Mouse (Mus musculus): ENCODE results near the gene Zfp91. TPM values are rescaled to one million over a fixed set of nuclear protein-coding genes. Genes with fewer than 3 reads are reported as not detected.
A peak's percentile ranks its signal among the peaks of the same experiment; 100 is the strongest.

Gene Zfp91
- polyA plus RNA-seq, 1 experiment from 2014 or later = 10.8 TPM

GRCm38 (mm10) chr19:12794056-12795044, 1.6 kb downstream of the Zfp91 start:
- no peaks in the 10 kb centered on the region for H3K27me3 ChIP-seq (ENCODE audit: insufficient read depth, low read length)
- DNase-seq (peak; percentile 95), ATAC-seq (ENCODE audit: insufficient read depth) (peak; percentile 73)
- 1% methylated on average over 37 of the region's 39 CpGs for WGBS
- peak; percentile 73 for TF ChIP-seq CTCF (IDR thresholded peaks at IDR 0.05; ENCODE audit: low read depth)
- peak overlapping the region; percentile 98 for H3K9ac ChIP-seq
- H3K4me2 ChIP-seq = peak overlapping the region; percentile 62
- peak overlapping the region; percentile 95 for H3K4me3 ChIP-seq (ENCODE audit: low read depth, low read length)
- H3K27ac ChIP-seq (ENCODE audit: low read depth) = peak overlapping the region; percentile 100
- no peaks in the 10 kb centered on the region for H3K36me3 ChIP-seq (ENCODE audit: insufficient read depth)
- H3K9me3 ChIP-seq (ENCODE audit: low read depth, low read length) = no peaks in the 10 kb centered on the region
- no peaks in the 10 kb centered on the region for H3K4me1 ChIP-seq (ENCODE audit: insufficient read depth)

GRCm38 (mm10) chr19:12792374-12792773, 3.6 kb downstream of the Zfp91 start:
- H3K27me3 ChIP-seq (ENCODE audit: insufficient read depth, low read length) = no peaks in the 10 kb centered on the region
- no peak for TF ChIP-seq CTCF (IDR thresholded peaks at IDR 0.05; ENCODE audit: low read depth)
- DNase-seq (no peak), ATAC-seq (ENCODE audit: insufficient read depth) (no peak)
- H3K9ac ChIP-seq = no peak overlapping the region
- H3K4me2 ChIP-seq = no peak overlapping the region
- no peaks in the 10 kb centered on the region for H3K4me1 ChIP-seq (ENCODE audit: insufficient read depth)
- no peak overlapping the region for H3K4me3 ChIP-seq (ENCODE audit: low read depth, low read length)
- H3K36me3 ChIP-seq (ENCODE audit: insufficient read depth) = no peaks in the 10 kb centered on the region; the same call in 1 of the 2 replicates
- no peaks in the 10 kb centered on the region for H3K9me3 ChIP-seq (ENCODE audit: low read depth, low read length)
- no peak overlapping the region for H3K27ac ChIP-seq (ENCODE audit: low read depth)

GRCm38 (mm10) chr19:12787721-12788120, 8.2 kb downstream of the Zfp91 start:
- Histone ChIP-seq H3K4me1 (ENCODE audit: insufficient read depth) (no peaks in the 10 kb centered on the region), H3K4me3 (ENCODE audit: low read depth, low read length) (no peak overlapping the region), H3K36me3 (ENCODE audit: insufficient read depth) (no peaks in the 10 kb centered on the region; the same call in 1 of the 2 replicates), H3K4me2 (no peak overlapping the region), H3K9me3 (ENCODE audit: low read depth, low read length) (no peaks in the 10 kb centered on the region), H3K27me3 (ENCODE audit: insufficient read depth, low read length) (no peaks in the 10 kb centered on the region), H3K27ac (ENCODE audit: low read depth) (no peak overlapping the region), H3K9ac (no peak overlapping the region)
- ATAC-seq (ENCODE audit: insufficient read depth) (no peak), DNase-seq (no peak)
- WGBS = 84% methylated on average over 4 of the region's 4 CpGs
- TF ChIP-seq CTCF (IDR thresholded peaks at IDR 0.05; ENCODE audit: low read depth) = no peak

GRCm38 (mm10) chr19:12786803-12787395, 9.0 kb downstream of the Zfp91 start:
- no peak for ATAC-seq (ENCODE audit: insufficient read depth)
- Histone ChIP-seq H3K27me3 (ENCODE audit: insufficient read depth, low read length) (no peaks in the 10 kb centered on the region), H3K9ac (no peak overlapping the region), H3K4me2 (no peak overlapping the region), H3K36me3 (ENCODE audit: insufficient read depth) (no peaks in the 10 kb centered on the region; the same call in 1 of the 2 replicates), H3K9me3 (ENCODE audit: low read depth, low read length) (no peaks in the 10 kb centered on the region), H3K4me1 (ENCODE audit: insufficient read depth) (no peaks in the 10 kb centered on the region), H3K4me3 (ENCODE audit: low read depth, low read length) (no peak overlapping the region), H3K27ac (ENCODE audit: low read depth) (no peak overlapping the region)
- no peak for TF ChIP-seq CTCF (IDR thresholded peaks at IDR 0.05; ENCODE audit: low read depth)
- 88% methylated on average over 2 of the region's 2 CpGs for WGBS
- DNase-seq = no peak

- ATAC-seq (ENCODE audit: insufficient read depth) (no peak), DNase-seq (no peak)
- TF ChIP-seq CTCF (IDR thresholded peaks at IDR 0.05; ENCODE audit: low read depth) = no peak
- Histone ChIP-seq H3K9ac (no peak overlapping the region), H3K36me3 (ENCODE audit: insufficient read depth) (peaks cover 25% of the 10 kb centered on the region), H3K9me3 (ENCODE audit: low read depth, low read length) (no peaks in the 10 kb centered on the region), H3K4me3 (ENCODE audit: low read depth, low read length) (no peak overlapping the region), H3K4me1 (ENCODE audit: insufficient read depth) (no peaks in the 10 kb centered on the region), H3K27ac (ENCODE audit: low read depth) (no peak overlapping the region), H3K4me2 (no peak overlapping the region), H3K27me3 (ENCODE audit: insufficient read depth, low read length) (no peaks in the 10 kb centered on the region)
Observed at GRCm38 (mm10) chr19:12780437-12780836, 15.5 kb downstream of the Zfp91 start.

GRCm38 (mm10) chr19:12770888-12771287, 25.0 kb downstream of the Zfp91 start:
- Histone ChIP-seq H3K27ac (ENCODE audit: low read depth) (no peak overlapping the region), H3K9ac (no peak overlapping the region), H3K9me3 (ENCODE audit: low read depth, low read length) (no peaks in the 10 kb centered on the region), H3K27me3 (ENCODE audit: insufficient read depth, low read length) (no peaks in the 10 kb centered on the region), H3K4me1 (ENCODE audit: insufficient read depth) (no peaks in the 10 kb centered on the region), H3K4me2 (no peak overlapping the region), H3K36me3 (ENCODE audit: insufficient read depth) (peaks cover 68% of the 10 kb centered on the region), H3K4me3 (ENCODE audit: low read depth, low read length) (no peak overlapping the region)
- DNase-seq (no peak), ATAC-seq (ENCODE audit: insufficient read depth) (no peak)
- 67% methylated on average over 5 of the region's 5 CpGs for WGBS
- TF ChIP-seq CTCF (IDR thresholded peaks at IDR 0.05; ENCODE audit: low read depth) = no peak

GRCm38 (mm10) chr19:12765308-12765707, 30.6 kb downstream of the Zfp91 start, which contains the start of gene Cntf:
Gene Cntf, minus strand, starts transcription at chr19:12765632.
- Histone ChIP-seq H3K9me3 (ENCODE audit: low read depth, low read length) (no peaks in the 10 kb centered on the region), H3K4me1 (ENCODE audit: insufficient read depth) (no peaks in the 10 kb centered on the region), H3K36me3 (ENCODE audit: insufficient read depth) (peaks cover 74% of the 10 kb centered on the region), H3K27me3 (ENCODE audit: insufficient read depth, low read length) (no peaks in the 10 kb centered on the region), H3K9ac (no peak within 1 kb of the TSS), H3K27ac (ENCODE audit: low read depth) (no peak within 1 kb of the TSS), H3K4me2 (no peak within 1 kb of the TSS), H3K4me3 (ENCODE audit: low read depth, low read length) (no peak within 1 kb of the TSS)
- DNase-seq (no peak), ATAC-seq (ENCODE audit: insufficient read depth) (no peak)
- WGBS = 72% methylated on average over 7 of the region's 7 CpGs
- TF ChIP-seq CTCF (IDR thresholded peaks at IDR 0.05; ENCODE audit: low read depth) = no peak
